Mouse (Mus musculus): ENCODE data around the gene Dgki. TPM values are rescaled to one million over a fixed set of nuclear protein-coding genes. Genes with fewer than 3 reads are reported as not detected.

The Dgki gene
- polyA plus RNA-seq, 1 experiment from 2014 or later: 0.85 TPM

GRCm38 (mm10) chr6:36922006-36922405 lies 378.0 kb downstream of the Dgki start:
- H3K9me3 ChIP-seq: no peaks in the 10 kb centered on the region
- H3K27me3 ChIP-seq (ENCODE audit: insufficient read depth, poor library complexity, severe bottlenecking): no peaks in the 10 kb centered on the region
- 88% methylated on average over 4 of the region's 4 CpGs for WGBS
- H3K36me3 ChIP-seq: no peaks in the 10 kb centered on the region
- DNase-seq (ENCODE audit: low spot score): no peak
- no peak overlapping the region for H3K27ac ChIP-seq
- no peak overlapping the region for H3K4me3 ChIP-seq
- H3K4me1 ChIP-seq: no peaks in the 10 kb centered on the region

- Histone ChIP-seq H3K27ac (no peak overlapping the region), H3K9me3 (no peaks in the 10 kb centered on the region), H3K27me3 (ENCODE audit: insufficient read depth, poor library complexity, severe bottlenecking) (no peaks in the 10 kb centered on the region), H3K4me3 (no peak overlapping the region), H3K4me1 (no peaks in the 10 kb centered on the region), H3K36me3 (no peaks in the 10 kb centered on the region)
- DNase-seq (ENCODE audit: low spot score): no peak
- 81% methylated on average over 6 of the region's 6 CpGs for WGBS
These were observed 388.4 kb downstream of the Dgki start for GRCm38 (mm10) chr6:36911586-36911985.

GRCm38 (mm10) chr6:36907191-36907590 lies 392.8 kb downstream of the Dgki start:
- H3K4me1 ChIP-seq: peaks cover 7% of the 10 kb centered on the region; the same call in 1 of the 2 replicates
- WGBS: 74% methylated on average over 3 of the region's 3 CpGs
- H3K4me3 ChIP-seq: no peak overlapping the region
- H3K9me3 ChIP-seq: no peaks in the 10 kb centered on the region
- H3K27me3 ChIP-seq (ENCODE audit: insufficient read depth, poor library complexity, severe bottlenecking): no peaks in the 10 kb centered on the region
- DNase-seq (ENCODE audit: low spot score): no peak
- H3K36me3 ChIP-seq: no peaks in the 10 kb centered on the region
- no peak overlapping the region for H3K27ac ChIP-seq

GRCm38 (mm10) chr6:36905965-36906364 lies 394.0 kb downstream of the Dgki start:
- peaks cover 7% of the 10 kb centered on the region; the same call in 1 of the 2 replicates for H3K4me1 ChIP-seq
- H3K4me3 ChIP-seq: no peak overlapping the region
- 74% methylated on average over 3 of the region's 3 CpGs for WGBS
- no peak overlapping the region for H3K27ac ChIP-seq
- no peaks in the 10 kb centered on the region for H3K36me3 ChIP-seq
- DNase-seq (ENCODE audit: low spot score): no peak
- no peaks in the 10 kb centered on the region for H3K27me3 ChIP-seq (ENCODE audit: insufficient read depth, poor library complexity, severe bottlenecking)
- H3K9me3 ChIP-seq: no peaks in the 10 kb centered on the region

- no peak overlapping the region for H3K27ac ChIP-seq
- 74% methylated on average over 5 of the region's 5 CpGs for WGBS
These were observed 395.1 kb downstream of the Dgki start for GRCm38 (mm10) chr6:36904911-36905310.

GRCm38 (mm10) chr6:36903821-36904220 lies 396.2 kb downstream of the Dgki start:
- no peak overlapping the region for H3K4me3 ChIP-seq
- H3K9me3 ChIP-seq: no peaks in the 10 kb centered on the region
- DNase-seq (ENCODE audit: low spot score): no peak
- H3K4me1 ChIP-seq: peaks cover 7% of the 10 kb centered on the region; the same call in 1 of the 2 replicates
- no peaks in the 10 kb centered on the region for H3K36me3 ChIP-seq
- H3K27me3 ChIP-seq (ENCODE audit: insufficient read depth, poor library complexity, severe bottlenecking): no peaks in the 10 kb centered on the region
- H3K27ac ChIP-seq: peak overlapping the region; percentile 65
- WGBS: 29% methylated on average over 5 of the region's 5 CpGs

More at GRCm38 (mm10) chr6:36904911-36905310, 395.1 kb downstream of the Dgki start:
- Histone ChIP-seq H3K27me3 (ENCODE audit: insufficient read depth, poor library complexity, severe bottlenecking) (no peaks in the 10 kb centered on the region), H3K4me1 (peaks cover 7% of the 10 kb centered on the region; the same call in 1 of the 2 replicates), H3K4me3 (no peak overlapping the region), H3K9me3 (no peaks in the 10 kb centered on the region), H3K36me3 (no peaks in the 10 kb centered on the region)
- DNase-seq (ENCODE audit: low spot score): no peak

GRCm38 (mm10) chr6:36903159-36903794 lies 396.7 kb downstream of the Dgki start:
- Histone ChIP-seq H3K4me3 (no peak overlapping the region), H3K4me1 (peaks cover 7% of the 10 kb centered on the region; the same call in 1 of the 2 replicates), H3K27ac (peak overlapping the region; percentile 65), H3K36me3 (no peaks in the 10 kb centered on the region), H3K27me3 (ENCODE audit: insufficient read depth, poor library complexity, severe bottlenecking) (no peaks in the 10 kb centered on the region), H3K9me3 (no peaks in the 10 kb centered on the region)
- 49% methylated on average over 8 of the region's 8 CpGs for WGBS
- no peak for DNase-seq (ENCODE audit: low spot score)

- Histone ChIP-seq H3K9me3 (no peaks in the 10 kb centered on the region), H3K27me3 (ENCODE audit: insufficient read depth, poor library complexity, severe bottlenecking) (no peaks in the 10 kb centered on the region), H3K4me3 (no peak overlapping the region), H3K4me1 (peaks cover 14% of the 10 kb centered on the region), H3K36me3 (no peaks in the 10 kb centered on the region), H3K27ac (no peak overlapping the region)
- no peak for DNase-seq (ENCODE audit: low spot score)
- 86% methylated on average over 4 of the region's 4 CpGs for WGBS
These were observed 400.1 kb downstream of the Dgki start for GRCm38 (mm10) chr6:36899872-36900271.

- no peak for DNase-seq (ENCODE audit: low spot score)
These were observed 401.6 kb downstream of the Dgki start for GRCm38 (mm10) chr6:36898412-36898811.

GRCm38 (mm10) chr6:36897616-36898149 lies 402.3 kb downstream of the Dgki start:
- H3K27ac ChIP-seq: no peak overlapping the region
- WGBS: 61% methylated on average over 3 of the region's 3 CpGs
- no peaks in the 10 kb centered on the region for H3K27me3 ChIP-seq (ENCODE audit: insufficient read depth, poor library complexity, severe bottlenecking)
- H3K4me3 ChIP-seq: no peak overlapping the region
- DNase-seq (ENCODE audit: low spot score): no peak
- H3K36me3 ChIP-seq: no peaks in the 10 kb centered on the region
- peaks cover 8% of the 10 kb centered on the region for H3K4me1 ChIP-seq
- no peaks in the 10 kb centered on the region for H3K9me3 ChIP-seq

More at GRCm38 (mm10) chr6:36898412-36898811, 401.6 kb downstream of the Dgki start:
- WGBS: 51% methylated on average over 6 of the region's 6 CpGs
- H3K4me3 ChIP-seq: no peak overlapping the region
- no peaks in the 10 kb centered on the region for H3K9me3 ChIP-seq
- H3K4me1 ChIP-seq: peaks cover 9% of the 10 kb centered on the region
- no peaks in the 10 kb centered on the region for H3K27me3 ChIP-seq (ENCODE audit: insufficient read depth, poor library complexity, severe bottlenecking)
- peak overlapping the region; percentile 42 for H3K27ac ChIP-seq
- no peaks in the 10 kb centered on the region for H3K36me3 ChIP-seq

- Histone ChIP-seq H3K36me3 (no peaks in the 10 kb centered on the region), H3K27ac (0 out of 2 replicates have a peak overlapping the region, but pooled peaks have one; percentile 36), H3K9me3 (no peaks in the 10 kb centered on the region), H3K27me3 (ENCODE audit: insufficient read depth, poor library complexity, severe bottlenecking) (no peaks in the 10 kb centered on the region), H3K4me1 (peaks cover 8% of the 10 kb centered on the region), H3K4me3 (no peak overlapping the region)
- DNase-seq (ENCODE audit: low spot score): no peak
- 29% methylated on average over 2 of the region's 2 CpGs for WGBS
These were observed 403.3 kb downstream of the Dgki start for GRCm38 (mm10) chr6:36896656-36897055.

- no peaks in the 10 kb centered on the region for H3K27me3 ChIP-seq (ENCODE audit: insufficient read depth, poor library complexity, severe bottlenecking)
- no peaks in the 10 kb centered on the region for H3K9me3 ChIP-seq
- no peak for DNase-seq (ENCODE audit: low spot score)
- no peak overlapping the region for H3K4me3 ChIP-seq
- no peaks in the 10 kb centered on the region for H3K36me3 ChIP-seq
- H3K27ac ChIP-seq: peak overlapping the region; percentile 33; the same call in 1 of the 2 replicates
- WGBS: 74% methylated on average over 5 of the region's 5 CpGs
- peaks cover 11% of the 10 kb centered on the region for H3K4me1 ChIP-seq
These were observed 408.2 kb downstream of the Dgki start for GRCm38 (mm10) chr6:36891820-36892219.

- H3K27ac ChIP-seq: peak overlapping the region; percentile 29; the same call in 1 of the 2 replicates
These were observed 409.2 kb downstream of the Dgki start for GRCm38 (mm10) chr6:36890776-36891175.

More at GRCm38 (mm10) chr6:36890776-36891175, 409.2 kb downstream of the Dgki start:
- H3K4me3 ChIP-seq: no peak overlapping the region
- no peaks in the 10 kb centered on the region for H3K9me3 ChIP-seq
- peaks cover 7% of the 10 kb centered on the region; the same call in 1 of the 2 replicates for H3K4me1 ChIP-seq
- no peaks in the 10 kb centered on the region for H3K27me3 ChIP-seq (ENCODE audit: insufficient read depth, poor library complexity, severe bottlenecking)
- DNase-seq (ENCODE audit: low spot score): no peak
- H3K36me3 ChIP-seq: no peaks in the 10 kb centered on the region
- WGBS: 58% methylated on average over 2 of the region's 2 CpGs
